Mouse (Mus musculus) thymus, adult 2 months (tissue): ENCODE data around the gene Nmnat2.

ENCODE experiments used
- CTCF ChIP-seq: fragments of 200-500 bp; IDR thresholded peaks from 2 replicates; pipeline ENCODE4 v1.5.1; 2012; ENCODE audit warnings: mild to moderate bottlenecking, control low read depth, low read length, moderate library complexity, borderline replicate concordance; ENCODE audit not compliant: control insufficient read depth, poor library complexity, insufficient read depth; ENCODE audit errors: extremely low read depth
- POLR2A ChIP-seq: fragments of 200-500 bp; IDR thresholded peaks from 2 replicates; pipeline ENCODE4 v1.6.1; 2012; ENCODE audit warnings: mild to moderate bottlenecking, low read length, control low read depth, moderate library complexity; ENCODE audit not compliant: control insufficient read depth, poor library complexity, insufficient read depth; ENCODE audit errors: extremely low read depth

GRCm38 (mm10) chr1:153054112-153054821 lies 99.5 kb downstream of the Nmnat2 start:
- TF ChIP-seq CTCF (no peak), POLR2A (no peak)
